Mouse (Mus musculus): ENCODE measurements around the gene Fkbp9.
A peak's percentile ranks its signal among the peaks of the same experiment; 100 is the strongest.

Gene Fkbp9

GRCm38 (mm10) chr6:56831697-56832406, at the start of gene Fkbp9:
Gene Fkbp9 (plus strand): TSS chr6:56832059.
- peak in 1 of 2 experiments; percentile 43 for DNase-seq (ENCODE audit: low spot score in 2 of 2)

DNA sequence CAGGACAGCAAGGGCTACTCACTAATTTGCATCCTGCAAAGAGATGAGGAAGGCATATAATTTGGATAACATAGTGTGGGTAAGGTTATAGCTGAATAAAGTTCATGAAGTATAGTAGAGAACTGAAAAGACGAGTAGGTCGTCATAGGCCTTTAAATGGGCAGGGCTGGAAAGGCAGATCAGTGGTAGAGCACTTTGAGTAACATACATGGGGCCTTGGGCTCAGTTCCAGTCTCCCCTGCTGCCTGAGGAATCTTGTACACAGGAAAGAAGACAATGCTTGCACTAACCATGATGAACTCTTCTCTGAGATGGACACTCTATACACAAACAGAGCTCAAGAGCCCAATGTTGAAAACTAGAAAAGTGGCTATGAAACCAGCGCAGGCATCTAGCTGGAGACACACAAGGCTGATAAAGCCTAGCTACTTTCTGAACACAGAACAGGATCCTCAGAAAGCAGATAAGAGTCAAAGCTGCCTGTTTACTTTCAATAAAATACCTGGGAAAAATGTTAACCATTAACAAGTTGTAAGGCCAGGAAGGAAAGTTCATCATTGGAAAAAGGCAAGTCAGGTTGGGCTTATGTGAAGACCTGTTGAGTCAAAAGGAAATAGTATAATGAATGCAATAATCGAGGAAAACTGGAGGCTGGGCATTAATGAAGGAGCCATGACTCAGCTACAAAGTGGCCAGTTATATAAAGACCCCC, 48.1 kb upstream of the Fkbp9 start:
- no peak for DNase-seq (ENCODE audit: low spot score in 2 of 2)

DNA sequence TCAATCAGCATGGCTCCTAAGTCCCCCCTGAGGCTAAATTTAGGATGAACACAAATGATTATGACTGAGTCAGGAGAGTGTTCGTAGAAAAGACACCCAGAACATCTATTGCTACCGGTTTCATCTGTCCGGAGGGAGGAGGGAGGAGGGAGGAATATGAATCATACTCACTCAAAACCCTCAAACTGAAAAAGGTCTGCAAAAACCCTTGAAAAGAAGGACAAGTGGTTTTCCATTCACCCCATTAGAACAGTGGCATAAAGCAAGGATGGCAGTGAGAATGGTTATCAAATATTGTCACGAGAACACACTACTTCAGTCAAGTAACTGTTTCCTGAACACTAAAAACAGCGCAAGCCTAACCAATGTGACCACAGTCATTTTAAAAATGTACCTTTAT, 46.8 kb upstream of the Fkbp9 start:
- no peak for DNase-seq (ENCODE audit: low spot score in 2 of 2)

DNA sequence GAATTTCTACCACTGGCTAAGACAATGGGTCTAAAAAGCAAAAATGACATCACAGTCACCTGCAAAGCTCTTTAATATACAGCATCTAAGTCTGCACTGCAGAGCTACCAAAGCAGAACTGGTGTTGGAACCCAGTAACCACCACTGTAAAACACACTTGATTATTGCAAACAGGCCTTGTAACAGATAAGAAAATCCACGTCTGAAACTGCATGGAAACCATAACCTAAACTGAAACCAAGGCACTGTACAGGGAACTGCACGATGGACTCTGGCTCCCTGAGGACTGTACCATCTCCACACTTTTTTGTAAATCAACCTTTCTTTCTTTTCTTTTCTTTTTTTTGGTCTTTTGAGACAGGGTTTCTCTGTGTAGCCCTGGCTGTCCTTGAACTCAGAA, 44.2 kb upstream of the Fkbp9 start:
- DNase-seq (ENCODE audit: low spot score in 2 of 2), result no peak

DNA sequence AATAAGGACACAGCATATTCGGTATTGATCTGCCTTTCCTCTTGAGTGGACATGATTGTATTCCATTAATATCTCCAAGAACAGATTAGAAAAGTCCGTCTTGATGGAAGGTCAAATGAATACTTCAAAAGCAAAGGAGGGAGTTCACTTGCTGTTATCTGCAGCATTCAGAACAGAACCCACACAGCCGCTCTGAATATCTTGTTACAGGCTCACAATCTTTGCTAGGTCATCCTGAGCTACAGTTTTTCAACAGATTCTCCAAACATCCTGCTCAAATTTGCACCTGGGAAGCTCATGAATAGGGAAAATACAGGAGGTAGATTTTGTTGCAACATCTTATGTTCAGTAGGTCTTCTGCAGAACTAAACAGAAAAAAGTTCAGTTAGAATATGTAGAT, 42.5 kb upstream of the Fkbp9 start:
- DNase-seq (ENCODE audit: low spot score in 2 of 2), result no peak

GRCm38 (mm10) chr6:56794834-56795233, 37.0 kb upstream of the Fkbp9 start:
- no peak for DNase-seq (ENCODE audit: low spot score in 2 of 2)

DNA sequence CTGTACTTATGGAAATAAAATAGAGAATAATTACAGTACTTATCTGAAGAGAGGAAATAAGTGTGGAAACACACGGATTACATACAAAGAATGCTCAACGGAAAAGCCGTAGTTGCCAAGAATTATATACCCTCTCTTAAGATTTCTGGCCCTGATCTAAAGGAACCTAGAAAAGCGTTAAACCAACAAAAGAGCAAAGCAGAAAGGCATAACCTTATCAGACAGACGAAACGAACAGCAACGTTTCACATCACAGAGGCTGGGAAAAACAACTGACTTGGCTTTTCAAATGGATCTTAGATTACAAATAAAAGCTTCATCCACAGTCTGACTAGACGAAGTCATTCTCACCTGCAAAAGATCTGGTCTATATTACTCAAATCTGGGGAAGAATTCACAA, 35.6 kb upstream of the Fkbp9 start:
- DNase-seq (ENCODE audit: low spot score in 2 of 2), result no peak

- peak in 1 of 2 experiments; percentile 22 for DNase-seq (ENCODE audit: low spot score in 2 of 2)
Observed at GRCm38 (mm10) chr6:56796668-56797141, 35.2 kb upstream of the Fkbp9 start.

- DNase-seq (ENCODE audit: low spot score in 2 of 2), result peak; percentile 83 to 93
Observed at GRCm38 (mm10) chr6:56797311-56798151, 34.3 kb upstream of the Fkbp9 start, which contains the start of gene Kbtbd2. Gene Kbtbd2 (minus strand): TSS chr6:56797813.

DNA sequence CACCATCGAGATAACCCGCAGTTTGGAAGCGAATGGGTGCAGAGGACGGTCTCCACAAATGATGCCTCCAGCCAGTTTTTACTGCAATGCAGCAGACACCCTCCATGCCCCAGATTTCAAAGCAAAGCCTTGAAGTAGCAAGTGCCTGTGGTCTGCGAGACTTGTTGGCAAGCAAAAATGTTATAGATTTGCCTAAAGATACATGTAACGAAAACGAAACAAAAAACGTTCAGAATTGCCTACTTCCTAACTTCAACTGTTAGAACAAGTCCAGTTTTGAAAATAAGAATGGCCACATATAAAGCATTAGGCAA, 33.8 kb upstream of the Fkbp9 start:
- no peak for DNase-seq (ENCODE audit: low spot score in 2 of 2)

- no peak for DNase-seq (ENCODE audit: low spot score in 2 of 2)
Observed at GRCm38 (mm10) chr6:56805026-56805425, 26.8 kb upstream of the Fkbp9 start.

DNA sequence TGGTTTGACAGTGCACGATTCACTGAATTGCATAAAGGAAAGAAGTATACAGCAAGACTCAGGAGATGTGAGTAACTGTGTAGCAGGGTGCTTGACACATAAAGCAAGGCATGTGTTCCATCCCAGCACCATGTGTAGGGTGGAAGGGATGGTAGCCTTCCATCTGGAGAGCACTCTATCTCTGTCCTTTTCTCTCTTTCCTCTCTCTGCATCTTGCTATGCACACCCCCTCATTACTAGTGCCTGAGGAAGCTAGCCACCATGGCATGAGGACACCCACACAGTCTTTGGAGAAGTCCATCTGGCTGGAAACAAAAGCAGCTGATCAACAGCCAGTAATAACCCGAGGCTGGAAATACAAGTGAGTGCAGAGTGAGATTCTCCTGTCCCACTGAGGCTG, 25.7 kb upstream of the Fkbp9 start:
- peak; percentile 36 to 38 for DNase-seq (ENCODE audit: low spot score in 2 of 2)

- peak in 1 of 2 experiments; percentile 65 for DNase-seq (ENCODE audit: low spot score in 2 of 2)
Observed at GRCm38 (mm10) chr6:56808656-56809055, 23.2 kb upstream of the Fkbp9 start.

DNA sequence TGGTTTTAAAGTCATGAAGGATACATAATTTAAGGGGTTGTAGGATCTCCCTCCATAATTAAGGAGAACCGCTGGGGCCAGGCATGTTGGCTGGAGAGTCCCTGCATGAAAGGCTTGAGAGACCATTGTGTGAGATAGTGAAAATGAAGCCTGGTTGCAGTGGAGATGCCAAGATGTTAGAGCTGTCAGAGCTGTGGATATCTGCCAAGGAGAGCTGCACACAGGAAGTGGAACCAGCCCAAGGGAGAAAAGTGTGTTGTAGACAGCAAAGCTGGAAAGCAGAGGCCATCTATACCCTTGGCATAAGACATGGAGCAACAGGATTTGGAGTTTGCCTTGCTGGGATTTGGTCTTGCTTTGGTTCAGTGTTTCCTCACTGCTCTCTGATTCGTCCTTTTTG, 18.5 kb upstream of the Fkbp9 start:
- DNase-seq (ENCODE audit: low spot score in 2 of 2), result no peak

DNA sequence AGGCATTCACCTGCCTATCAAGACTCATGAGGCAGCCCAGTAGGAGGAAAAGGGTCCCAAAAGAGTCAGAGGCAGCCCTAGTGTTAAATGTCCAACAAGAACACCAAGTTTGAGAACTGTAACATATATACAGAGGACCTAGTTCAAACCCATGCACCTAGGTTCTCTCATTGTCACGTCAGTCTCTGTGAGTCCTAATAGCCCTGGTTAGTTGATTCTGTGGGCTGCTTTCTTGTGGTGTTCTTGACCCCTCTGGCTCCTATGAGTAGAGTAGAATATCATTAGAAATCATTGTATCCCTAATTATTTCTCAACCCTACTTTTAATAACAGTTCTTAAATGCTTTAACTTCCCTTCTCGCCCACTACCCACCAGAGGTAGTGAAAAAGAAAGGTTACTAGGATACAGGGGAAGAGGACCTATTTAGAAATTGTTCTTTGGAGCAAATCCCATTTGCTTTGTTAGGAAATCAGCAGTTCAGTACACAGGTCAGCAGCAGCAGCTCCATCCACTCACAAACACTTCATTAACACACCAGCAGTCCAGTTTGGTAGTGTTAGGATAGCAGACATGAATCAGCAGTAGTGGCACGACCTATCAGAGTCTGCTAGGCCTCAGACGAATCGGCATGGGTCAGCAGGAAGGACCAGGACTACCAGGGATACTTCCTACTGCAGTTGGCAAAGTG, 13.3 kb upstream of the Fkbp9 start:
- no peak for DNase-seq (ENCODE audit: low spot score in 2 of 2)

DNA sequence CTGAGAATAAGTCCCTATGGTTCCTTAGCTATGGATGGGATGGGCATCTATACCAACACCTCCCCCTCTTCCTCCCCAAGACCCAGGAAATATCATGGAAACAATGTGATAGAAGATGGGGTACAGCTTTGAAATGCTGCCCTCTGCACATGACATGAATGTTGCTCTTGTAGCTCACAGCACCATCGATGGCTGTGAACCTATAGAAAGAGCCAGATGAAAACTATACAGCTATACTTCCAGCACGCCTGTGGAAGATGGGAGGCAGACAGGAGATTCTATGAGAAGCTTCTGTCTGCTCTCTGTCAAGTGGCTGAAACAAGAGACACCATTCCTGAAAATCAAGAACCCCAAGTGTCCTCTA, 12.8 kb upstream of the Fkbp9 start:
- no peak for DNase-seq (ENCODE audit: low spot score in 2 of 2)

DNA sequence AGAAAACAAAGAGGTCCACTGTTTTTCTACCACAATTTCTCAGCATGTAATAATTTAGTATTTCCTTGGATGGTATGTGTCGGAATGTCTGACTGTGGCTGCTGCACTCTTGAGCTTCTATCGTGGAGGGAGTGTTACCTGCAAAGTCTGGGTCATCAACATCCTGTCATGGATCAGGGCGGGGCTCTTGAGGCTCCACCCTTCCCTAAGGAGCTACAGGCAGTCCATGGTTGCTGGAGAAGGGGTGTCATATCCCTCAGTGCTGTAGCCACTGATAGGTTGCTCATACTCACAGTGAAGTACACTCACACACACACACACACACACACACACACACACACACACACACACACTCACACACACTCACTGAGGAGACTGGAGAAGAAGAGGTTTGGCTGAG, 6.2 kb upstream of the Fkbp9 start:
- no peak for DNase-seq (ENCODE audit: low spot score in 2 of 2)

GRCm38 (mm10) chr6:56832407-56832796, 543 bp downstream of the Fkbp9 start:
- no peak for DNase-seq (ENCODE audit: low spot score in 2 of 2)

GRCm38 (mm10) chr6:56832830-56833229, 971 bp downstream of the Fkbp9 start:
- DNase-seq (ENCODE audit: low spot score in 2 of 2), result no peak

DNA sequence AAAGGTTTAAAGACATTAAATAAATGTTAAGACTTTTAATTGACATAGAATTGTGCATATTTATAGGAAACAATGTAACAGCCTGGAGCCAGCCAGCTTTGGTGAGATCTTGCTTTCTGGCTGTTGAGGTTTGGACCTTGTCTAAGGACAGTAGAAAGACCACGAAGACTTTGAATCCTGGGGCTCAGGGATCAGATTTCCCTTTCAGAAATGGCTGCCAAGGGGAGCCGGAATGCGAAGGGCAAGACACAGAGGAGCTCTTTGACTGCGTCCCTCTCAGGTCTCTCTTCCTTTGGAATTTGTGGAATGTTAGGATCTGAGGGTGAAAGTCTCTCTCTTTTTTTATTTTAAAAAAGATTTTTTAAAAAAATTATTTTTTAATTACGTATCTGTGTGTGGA, 2.9 kb downstream of the Fkbp9 start:
- no peak for DNase-seq (ENCODE audit: low spot score in 2 of 2)

DNA sequence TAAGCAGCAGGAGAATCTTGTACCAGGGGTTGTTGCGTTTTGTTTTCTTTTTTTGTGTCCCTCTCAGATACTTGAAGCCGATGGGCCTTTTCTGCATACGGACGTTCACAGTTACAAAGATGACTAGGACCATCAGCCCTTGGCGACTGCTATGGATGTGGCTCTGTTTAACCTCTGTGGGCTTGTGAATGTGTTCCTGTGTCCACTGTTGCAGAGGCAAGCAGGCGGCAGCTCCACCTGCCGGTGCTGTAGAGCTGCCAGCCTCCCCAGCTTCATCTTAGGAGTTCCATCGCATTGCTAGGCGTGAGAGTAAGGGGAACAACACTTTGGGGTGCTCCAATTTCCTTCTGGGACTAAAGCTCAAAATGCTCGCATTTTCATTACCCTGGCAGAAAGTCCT, 3.7 kb downstream of the Fkbp9 start:
- DNase-seq (ENCODE audit: low spot score in 2 of 2), result no peak

- no peak for DNase-seq (ENCODE audit: low spot score in 2 of 2)
Observed at GRCm38 (mm10) chr6:56837166-56837565, 5.3 kb downstream of the Fkbp9 start.
